Mouse (Mus musculus) embryo, embryonic 10.5 days (tissue): ENCODE results near the gene Atp2b2.

ENCODE experiments used
- DNase-seq: peaks from one replicate; pipeline ENCODE4 v3.0.0-alpha.2; 2015; ENCODE audit warnings: low spot score

Atp2b2 gene

DNA sequence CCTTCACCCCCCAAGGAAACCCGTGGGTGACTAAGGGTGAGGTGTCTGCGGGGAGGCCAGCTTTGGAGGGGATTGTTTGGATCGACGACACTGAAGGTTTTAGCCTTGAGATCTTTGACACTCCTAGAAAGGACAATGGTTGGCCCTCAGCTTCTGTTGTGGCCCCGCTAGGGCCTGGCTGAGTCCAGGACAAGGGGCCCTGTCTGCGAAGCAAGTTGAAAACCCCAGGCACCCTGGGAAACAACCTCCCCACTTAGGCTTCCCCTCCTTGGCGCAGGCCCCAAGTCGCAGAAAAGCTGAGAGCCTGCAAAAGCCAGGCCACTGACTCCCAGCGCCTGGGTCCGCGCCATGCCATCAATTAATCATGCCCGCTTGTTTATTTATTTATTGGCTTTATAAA lies at the start of gene Atp2b2:
TSS of gene Atp2b2 (minus strand) at position 282 of the 400 bp plus-strand sequence.
- DNase-seq, result peak; percentile 2

DNA sequence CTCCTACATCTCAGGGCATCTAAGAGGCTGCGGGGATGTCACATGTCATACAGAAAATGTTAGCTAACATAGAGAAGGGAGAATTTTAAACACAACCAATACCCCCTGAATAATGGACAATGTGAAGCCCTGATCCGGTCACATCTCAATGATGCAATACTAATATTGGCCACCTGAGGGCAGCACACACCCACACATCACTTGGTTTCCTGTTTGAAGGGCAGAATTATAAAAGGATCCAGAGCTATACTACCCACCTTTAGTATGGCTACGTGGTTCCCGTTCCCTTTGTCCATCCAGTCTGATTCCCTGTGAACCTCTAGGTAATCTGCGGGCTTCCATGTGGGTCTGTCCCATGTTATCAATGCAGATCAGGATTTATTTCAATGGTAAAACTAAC lies 47.2 kb upstream of the Atp2b2 start:
- DNase-seq, result peak; percentile 87

DNA sequence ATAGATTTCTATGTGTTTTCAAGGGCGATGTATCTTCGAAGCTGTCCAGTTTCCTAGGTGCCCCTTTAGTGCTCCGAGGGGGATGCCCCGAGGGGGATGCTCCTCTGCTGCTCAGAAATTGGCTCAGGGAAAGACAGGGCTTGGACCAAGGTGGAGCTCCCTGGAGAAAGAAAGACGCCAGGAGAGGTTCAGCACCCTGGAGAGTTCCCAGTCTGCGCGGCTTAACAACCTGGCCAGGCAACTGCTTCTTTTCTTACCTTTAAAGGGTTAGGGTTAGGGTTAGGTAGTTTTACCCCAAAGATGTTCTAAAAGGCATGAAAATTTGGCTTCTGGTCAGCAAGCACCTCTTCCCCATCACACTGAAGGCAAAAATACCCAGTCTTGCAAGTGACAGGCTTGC lies 44.7 kb upstream of the Atp2b2 start:
- DNase-seq, result peak; percentile 81

DNA sequence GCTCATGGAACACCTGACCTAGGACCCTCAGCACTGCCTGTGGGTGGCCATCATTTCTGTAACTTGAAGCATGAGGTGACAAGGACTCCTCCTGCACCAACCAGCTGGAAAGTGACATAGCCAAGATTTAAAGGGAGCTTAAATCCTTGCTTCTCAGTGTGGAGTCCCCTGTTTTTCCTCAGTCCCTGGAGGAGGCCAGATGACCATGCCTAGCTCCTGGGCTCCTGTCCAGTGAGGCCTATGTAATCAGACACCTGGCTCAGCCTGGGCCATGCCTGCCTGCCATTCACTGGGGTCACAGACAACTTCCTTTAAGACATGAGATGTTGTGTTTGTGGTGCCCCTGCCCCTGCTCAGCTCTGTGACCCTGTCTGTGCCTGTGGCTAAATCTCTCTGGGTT lies 36.1 kb upstream of the Atp2b2 start:
- DNase-seq, result no peak

DNA sequence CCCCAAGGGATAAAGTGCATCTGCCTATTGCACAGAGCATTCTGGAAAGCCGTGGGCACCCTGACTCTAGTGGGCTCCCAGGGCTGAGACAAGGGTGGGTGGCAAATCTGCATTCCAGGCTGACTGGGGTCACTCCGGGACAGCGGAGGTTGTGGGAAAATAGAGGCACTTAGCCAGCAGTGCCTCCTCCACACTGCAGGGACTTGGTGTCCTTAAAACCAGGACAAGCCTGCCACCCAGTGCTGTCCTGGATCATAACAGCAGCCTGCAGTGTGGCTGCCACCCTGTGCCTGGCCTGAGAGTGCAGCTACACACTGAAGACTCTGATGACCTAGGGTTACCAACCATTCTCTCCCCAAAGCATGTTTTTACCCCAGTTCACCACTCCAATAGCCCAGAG lies 34.1 kb upstream of the Atp2b2 start:
- peak; percentile 34 for DNase-seq

DNA sequence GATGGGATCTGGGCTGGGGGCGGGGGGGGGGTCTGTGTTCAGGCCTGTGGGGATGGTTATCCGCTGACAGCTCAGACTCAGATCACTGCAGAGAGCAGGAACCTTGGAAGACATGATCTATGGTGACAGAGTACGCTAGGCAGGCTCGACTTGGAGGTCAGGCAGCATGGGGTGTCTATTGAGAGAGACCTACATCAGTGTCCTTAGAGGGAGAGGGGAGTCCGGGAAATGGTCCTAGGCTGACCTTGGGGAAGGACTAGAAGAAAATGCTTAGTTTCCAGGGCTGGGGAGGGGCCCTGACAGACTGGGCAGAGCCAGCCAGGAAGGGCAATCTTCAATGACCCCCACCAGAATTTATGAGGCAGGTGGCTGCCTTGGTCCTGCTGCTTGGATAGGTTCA lies 33.6 kb upstream of the Atp2b2 start:
- no peak for DNase-seq

DNA sequence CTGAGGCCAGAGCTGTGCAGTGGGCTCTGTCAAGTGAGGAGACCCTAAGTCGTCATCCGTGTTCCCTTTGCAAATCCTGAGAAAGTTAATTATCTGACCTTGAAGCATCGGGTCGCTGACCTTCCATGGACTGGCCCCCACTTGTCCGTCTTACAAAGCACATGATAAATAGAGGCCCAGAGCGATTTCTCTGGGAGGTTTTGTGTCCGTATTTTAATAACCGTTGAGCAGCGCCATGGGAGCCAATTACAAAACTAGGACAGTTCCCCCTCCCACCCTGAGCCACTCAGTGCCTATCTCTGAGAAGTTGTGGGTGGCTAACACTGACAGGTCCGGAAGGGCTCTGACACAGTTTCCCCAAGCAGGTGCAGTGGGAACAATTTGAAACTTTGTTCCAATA lies 32.5 kb upstream of the Atp2b2 start:
- DNase-seq, result no peak

DNA sequence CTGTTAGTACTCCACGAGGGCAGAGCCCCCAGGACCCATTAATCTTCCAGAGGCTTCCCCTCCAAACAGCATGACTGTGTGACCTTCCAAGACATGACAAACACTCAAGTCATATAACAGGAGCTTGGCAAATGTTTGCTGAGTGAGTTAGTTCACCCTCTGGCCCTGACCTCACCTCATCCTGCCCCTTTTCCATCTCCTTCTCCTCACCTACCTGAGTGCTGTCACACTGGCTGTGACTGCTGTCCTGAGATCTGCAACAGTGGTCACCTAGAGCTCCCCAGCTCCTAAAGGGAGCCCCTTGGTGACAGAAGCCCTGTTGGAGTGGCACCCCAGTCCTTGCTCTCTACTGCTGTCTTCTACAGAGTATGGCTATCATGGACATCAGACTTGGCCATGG lies 31.8 kb upstream of the Atp2b2 start:
- no peak for DNase-seq

DNA sequence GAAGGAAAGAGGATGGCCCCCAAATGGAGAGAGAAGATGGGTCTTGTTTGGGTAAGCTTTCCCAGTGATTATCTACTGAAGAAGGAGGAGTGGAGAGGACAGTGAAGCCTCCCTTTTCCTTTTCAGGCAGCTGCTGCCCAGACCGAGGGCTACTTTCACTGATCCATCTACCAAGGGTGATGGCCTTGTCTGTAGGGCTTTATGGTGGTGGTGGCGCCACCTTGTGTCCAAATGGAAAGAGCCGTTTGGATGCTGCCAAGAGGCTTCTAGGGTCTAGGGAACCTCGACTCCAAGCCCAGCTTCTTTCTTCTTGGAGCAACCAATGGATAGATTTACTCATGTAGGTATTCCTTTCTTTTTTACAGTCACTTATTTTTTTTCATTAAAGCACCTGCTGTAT lies 29.2 kb upstream of the Atp2b2 start:
- DNase-seq, result peak; percentile 85

DNA sequence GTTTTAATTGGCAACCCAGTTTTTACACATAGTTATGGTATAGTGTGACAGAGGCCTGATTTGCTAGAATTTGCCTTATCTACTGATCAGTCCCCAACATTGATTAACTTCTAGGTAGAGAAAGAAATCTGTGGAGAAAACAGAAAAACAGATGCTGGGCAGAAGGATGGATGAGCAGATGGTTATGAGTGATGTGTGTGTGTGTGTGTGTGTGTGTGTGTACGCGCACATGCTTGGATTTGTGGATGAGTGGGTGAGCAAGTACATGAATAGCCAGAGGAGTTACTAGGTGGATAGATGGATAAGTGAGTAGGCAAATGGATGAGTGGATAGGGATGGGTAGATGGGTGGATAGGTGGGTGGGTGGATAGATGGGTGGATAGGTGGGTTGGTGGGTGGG lies 20.7 kb upstream of the Atp2b2 start:
- no peak for DNase-seq

DNA sequence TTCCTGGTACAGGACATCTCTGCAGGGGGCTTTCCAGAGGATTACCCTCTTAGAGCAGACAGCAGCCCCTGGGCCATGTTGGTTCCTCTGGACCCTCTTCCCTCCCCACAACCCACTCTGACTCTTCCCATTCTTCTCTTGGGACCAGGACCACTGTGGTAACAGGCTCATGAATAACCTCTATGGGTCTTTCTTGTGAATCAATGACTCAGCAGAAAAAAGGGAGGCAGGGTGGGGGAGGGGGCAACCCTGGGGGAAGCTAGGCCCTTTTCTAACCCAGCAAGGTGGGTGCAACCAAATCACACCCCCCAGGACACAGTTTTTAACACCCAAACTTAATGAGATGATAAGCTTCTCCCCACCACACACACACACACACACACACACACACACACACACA lies 20.3 kb upstream of the Atp2b2 start:
- no peak for DNase-seq

DNA sequence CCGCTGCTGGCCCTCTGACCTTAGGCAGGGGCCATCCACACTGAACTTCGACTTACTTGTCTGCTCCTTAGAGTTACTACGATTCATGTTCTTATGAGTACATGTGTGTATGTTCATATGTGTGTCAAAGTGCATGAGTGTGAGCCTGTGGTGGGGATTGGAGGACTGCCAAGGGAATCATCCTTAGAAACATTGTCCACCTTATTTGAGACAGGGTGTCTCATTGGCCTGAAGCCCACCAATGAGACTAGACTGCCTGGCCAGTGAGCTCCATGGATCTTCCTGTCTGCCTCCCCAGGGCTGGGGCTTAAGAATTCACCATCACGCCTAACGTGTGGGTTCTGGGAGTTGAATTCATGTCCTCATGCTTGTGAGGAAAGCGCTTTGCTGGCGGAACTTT lies 16.8 kb upstream of the Atp2b2 start:
- DNase-seq, result no peak

DNA sequence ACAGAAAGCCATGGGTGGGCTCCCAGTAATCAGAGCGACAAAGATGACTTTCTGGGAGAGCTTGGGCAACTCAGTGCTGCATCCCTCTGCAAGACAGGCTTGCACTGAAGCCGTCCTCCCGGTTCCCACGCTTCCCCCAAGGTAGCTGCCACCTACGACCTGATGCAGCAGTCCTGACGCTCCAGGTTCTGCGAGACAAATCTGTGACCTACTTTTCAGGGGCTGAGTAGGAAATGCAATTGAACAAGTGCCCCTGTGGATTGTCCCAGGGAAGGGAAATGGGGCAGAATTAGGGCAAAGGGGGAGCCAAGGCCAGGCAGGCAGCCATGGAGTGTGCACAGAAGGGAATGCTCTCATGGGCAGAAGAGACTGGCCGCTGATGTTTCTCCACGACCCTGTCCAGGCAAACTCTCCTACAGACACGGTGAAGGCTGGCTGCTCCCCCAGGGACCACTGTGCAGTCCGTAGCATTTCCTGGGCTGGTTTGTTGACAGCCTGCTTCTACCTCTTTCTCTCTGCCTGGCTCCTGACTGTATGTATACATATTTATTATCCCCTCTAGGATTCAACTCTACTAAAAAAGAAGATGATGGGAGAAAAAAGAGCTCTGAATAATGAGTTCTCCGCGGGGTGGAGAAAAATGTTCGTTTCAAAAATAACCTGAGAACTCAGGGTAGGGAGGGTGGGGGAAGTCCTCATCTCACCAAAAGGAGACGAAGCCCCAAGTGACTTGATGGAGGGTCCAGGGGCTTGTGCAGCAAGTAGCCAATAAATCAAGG lies 15.8 kb upstream of the Atp2b2 start:
- DNase-seq, result no peak

DNA sequence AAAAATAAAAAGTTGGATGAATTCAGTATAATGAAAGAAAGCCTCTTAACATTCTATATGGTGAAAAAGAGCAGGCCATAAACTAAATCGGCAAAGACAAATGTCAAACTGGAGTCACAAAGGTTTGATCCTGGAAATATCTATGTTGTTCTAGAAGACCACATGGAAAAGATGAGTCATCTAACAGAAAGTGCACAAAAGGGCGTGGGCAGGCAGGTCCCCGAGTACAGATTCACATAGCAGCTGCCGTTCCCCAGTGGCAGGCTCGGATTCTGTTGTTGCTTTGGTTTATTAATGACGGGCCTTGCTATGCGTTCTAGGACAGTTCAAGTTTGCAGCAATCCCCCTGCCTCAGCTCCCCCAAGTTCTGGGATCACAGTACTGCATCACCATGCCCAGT lies 12.9 kb upstream of the Atp2b2 start:
- DNase-seq, result no peak

DNA sequence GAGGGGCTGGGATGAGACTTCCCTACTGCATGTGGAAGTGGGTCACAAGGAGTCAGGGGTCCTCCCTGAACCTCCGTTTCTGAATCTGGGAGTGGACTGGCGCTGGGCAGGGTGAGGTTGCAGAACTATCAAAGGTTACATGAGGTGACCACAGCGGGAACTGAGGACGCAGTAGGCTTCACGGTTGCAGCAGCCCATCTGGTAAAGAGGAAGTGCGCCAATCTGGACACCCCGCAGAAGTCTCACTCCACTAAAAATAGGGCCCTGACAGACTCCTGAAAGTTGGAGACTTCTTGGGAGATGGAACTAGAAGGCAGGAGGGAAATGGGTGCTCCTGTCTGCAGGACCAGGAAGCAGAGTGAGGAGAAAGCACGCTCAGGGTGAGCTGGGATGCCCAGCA lies 2.5 kb upstream of the Atp2b2 start:
- DNase-seq, result no peak

DNA sequence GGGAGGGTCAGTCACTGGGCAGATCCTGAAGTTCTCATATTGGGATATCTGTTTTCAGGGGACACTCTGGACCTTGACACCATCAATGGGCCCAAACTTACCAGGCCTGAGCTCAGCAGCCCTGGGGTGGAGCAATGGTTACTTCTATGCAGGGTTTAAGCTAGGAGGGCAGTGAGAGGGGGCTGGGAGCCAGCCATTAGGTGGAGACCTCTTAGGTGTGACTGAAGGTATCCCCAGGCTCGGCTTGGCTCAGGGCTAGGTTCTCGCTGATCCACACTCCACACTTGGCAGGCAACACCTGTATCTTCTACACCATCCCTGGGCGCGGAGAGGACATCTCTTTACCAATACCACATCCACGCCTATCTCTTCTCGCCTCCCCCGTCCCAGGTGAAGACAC lies 423 bp upstream of the Atp2b2 start:
- no peak for DNase-seq

DNA sequence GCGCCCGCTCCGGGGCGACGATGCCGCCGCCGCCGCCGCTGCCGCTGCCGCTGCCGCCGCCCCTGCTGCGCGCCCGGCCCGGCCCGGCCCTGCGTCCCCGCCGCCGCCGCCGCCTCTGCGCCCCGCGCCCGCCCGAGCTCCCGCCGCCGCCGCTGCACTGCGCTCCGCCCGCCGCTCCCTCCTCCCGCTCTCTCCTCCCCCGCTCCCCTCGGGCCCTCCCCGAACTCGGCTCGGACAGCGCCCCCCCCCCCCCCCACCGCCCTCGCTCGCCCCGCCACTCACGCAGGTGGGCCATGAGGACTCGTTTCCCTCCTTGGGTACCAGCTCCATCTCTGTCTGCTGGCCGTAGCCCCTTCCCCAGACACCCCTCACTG lies 515 bp downstream of the Atp2b2 start:
- peak; percentile 3 for DNase-seq

DNA sequence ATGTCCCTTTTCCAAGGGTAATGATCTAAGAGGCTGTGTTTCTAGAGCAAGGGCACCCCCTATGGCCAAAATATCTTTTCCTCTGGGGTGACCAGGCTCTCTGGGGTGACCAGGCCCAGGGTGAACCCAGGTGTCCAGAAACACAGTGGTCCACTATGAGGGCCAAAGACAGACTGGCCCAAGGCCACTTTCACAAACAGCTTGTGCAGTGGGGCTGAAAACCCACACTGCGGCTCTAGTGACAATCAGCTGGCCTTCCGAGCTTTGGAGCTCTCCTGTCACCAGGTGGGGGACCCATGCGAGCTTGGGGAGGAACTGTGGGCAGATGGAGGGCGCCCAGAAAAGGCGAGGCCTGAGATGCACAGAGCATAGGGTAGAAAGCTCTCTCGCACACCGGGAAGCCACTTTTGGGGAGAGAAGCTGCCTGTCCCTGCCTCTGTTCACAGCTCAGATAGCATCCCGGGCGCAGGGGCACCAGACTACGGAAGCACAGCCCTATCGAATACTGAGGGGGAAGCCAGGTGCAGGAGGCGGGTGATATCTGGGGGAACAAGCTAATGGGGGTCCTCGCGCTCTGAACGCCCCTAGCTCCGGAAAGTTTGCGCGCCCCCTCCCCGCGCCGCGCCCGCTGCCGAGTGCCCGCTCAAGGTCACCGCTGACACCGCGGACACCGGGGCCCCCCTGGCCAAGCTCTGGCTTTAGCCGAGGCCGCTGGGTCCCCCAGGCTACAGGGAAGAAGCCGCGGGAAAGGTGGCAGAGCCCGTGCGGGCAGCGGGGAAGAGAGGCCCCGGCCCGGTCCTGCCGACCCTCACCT lies 1.1 kb downstream of the Atp2b2 start:
- DNase-seq, result peak; percentile 45

DNA sequence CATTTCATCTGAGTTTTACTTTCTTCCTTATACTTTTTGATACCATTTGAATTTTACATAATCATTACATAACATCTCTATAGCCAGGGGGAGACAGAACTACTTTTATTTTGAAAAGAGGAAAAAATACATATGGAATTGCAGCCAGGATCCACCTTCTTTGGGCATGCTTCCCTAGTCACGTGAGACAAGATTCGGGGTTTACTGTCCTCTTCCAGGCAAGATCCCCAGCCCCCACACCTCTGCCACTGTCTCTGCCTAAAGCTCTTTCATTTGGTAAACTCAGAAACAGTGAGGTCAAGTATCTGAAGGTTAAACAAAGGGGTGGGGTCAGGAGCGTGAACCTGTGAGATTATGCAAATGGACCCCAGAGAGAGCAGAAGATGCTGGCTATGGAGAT lies 6.7 kb downstream of the Atp2b2 start:
- no peak for DNase-seq

DNA sequence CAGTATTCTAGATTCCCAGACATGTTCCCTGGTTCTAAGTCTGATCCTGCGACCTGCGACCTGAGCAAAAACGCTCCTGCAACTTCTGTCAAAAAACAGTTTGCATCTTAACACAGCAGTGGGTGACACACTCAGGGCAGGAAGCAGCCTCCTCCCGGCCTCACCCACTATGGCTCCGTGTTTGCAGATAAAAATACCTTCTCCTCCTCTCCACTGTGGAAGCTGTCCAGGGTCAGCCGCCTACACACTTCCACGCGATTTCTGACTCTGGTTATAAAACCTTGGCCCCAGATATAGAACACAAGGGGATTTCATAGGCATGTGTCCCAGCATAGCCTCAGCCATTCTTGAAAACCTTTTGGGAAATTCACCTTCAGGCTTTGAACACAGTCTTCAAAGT lies 9.6 kb downstream of the Atp2b2 start:
- DNase-seq, result no peak

DNA sequence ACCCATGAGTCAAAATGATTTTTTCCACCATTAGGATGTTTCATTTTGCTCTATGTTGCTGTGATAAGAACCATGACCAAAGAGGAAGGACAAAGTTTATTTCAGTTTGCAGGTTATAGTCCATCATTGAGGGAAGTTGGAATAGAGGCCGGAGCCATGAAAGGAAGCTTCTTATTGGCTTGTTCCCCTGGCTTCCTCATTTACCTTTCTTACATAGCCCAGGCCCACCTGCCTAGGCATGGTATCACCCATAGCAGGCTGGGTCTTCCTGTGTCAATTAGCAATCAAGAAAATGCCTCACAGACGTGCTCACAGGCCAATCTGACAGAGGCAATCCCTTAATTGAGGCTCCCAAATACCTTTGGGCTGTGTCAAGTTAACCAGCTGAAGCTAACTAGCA lies 18.6 kb downstream of the Atp2b2 start:
- DNase-seq, result no peak

DNA sequence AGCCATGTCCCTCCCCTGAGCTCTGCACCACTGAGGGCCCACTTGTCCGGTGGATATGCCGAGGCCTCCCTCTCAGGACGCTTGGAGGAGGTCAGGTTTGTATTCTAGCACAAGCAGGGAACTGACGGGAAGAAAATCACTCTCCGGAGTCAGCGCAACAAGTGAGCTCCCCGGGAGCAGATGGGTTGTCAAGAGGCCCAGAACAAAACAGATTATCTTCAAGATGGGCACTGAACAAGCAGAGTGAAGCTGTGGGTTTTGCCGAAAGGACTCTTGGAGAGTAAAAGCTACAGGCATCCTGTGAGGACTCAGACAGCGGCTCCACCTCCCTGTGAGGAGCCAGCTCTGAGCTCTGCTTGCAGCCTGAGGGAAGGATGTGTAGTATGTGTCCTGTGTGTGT lies 20.3 kb downstream of the Atp2b2 start:
- no peak for DNase-seq

DNA sequence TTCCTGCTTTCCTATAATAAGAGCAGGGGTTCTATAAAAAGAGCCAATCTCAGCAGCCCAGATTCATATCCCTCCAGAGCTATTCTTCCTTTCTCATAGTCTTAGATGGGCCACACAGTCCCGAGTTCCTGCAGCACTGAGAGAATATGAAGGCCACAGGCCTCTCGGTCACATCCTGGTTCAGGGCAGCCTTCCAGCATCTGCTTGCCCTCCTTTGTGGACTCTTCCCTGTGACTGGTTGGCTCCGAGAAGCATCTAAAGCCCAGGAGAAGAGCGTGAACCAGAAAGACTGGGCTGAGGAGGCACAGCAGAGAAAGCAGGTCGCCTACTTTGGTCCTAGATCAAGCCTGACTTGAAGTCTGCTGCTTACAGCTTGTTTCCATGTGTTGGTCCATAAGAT lies 28.6 kb downstream of the Atp2b2 start:
- DNase-seq, result no peak

DNA sequence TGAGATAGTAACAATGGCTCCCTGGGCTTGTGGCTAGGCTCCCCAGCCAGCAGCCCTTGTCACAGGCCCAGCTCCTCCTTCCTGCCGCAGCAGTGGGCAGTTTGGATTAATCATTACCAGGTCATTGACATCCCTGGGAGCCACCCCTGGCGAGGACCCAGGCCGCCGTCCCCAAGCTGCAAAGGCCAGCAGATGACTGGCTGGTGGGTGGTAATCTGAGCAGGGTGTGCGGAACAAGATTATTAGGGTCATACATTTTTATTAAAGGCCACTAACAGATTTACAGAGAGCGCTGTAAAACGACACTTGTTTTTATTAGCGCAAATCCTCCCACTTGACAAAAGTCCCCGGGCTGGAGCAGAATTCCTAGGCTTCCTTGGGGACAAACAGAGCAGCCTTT lies 29.6 kb downstream of the Atp2b2 start:
- DNase-seq, result peak; percentile 41
